Mouse (Mus musculus) ovary, adult 18-20 months (tissue): ENCODE measurements around the gene Arid1a.

ENCODE experiments used
- DNase-seq: peaks from one replicate; pipeline ENCODE4 v3.0.0; 2022; ENCODE audit warnings: low spot score, mixed read lengths

Arid1a gene

DNA sequence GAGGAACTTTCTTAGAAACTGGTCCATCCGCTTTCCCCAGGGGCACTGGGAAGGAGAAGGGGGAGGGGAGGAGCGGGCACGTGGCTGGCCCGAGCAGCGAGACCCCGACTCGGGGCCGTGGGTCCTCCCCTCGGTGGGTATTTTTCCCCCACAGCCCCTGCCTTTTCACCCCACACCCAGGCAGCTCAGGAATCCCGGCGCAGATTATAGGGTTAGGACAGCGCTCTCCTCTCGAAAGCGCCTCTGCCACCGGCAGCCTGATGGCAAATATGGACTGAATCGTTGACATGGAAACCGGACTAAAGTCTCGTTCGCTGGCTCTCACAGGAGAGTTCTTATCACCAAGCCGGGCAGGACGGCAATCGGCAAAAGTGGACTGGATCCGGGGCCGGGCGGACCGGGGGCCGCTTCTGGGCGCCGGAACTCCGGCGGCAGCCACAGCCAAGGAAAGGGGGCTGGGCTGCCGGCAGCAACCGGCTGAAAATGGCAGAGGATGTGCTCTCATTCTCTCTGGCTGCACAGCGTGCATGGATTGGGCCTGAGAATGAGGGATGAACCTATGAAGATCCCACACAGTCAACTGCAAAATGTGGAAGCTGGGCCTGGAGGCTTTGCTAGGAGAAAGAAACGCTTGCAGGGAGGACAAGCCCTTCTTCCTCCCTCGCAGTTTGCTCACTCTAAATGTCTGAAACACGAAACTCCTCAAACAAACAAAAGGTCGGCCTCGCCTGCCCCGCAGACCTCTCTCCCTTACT, at the start of gene Arid1a:
TSS of gene Arid1a (minus strand) at position 256 of the 755 bp plus-strand sequence.
- DNase-seq = peak; percentile 91

DNA sequence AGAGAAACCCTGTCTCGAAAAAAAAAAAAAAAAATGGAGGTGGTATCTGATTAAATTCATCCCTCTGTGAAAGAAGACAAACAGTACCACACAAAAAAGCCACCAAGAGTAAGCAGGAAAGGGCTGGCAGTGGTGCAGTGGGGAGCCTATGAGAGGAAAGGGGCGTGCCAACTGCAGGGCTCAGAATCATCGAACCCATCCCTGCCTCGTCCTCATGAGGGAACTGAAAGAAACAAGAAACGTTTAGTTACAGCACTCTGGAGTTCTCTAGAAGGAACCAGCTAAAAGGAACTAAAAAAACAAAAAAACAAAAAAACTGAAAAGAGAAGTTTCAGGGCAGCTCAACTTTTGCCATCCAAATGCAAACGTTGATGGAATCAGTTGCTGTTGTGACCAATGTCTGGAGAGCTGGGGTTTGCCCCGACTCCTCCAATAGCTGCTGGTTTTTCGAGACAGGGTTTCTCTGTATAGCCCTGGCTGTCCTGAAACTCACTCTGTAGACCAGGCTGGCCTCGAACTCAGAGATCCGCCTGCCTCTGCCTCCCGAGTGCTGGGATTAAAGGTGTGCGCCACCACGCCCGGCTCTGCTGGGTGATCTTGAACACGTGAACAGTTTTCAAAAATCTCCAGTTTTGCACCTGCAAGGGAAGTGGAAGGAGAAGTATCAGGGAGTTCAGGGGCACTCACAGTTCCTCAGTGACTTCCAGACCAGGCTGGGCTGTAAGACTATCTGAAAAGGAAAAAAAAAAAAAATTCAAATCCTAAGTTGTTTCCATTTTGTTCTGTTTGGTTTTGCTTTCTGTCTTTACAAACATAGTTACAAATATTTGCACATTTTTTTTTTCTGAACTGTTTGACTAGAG, 48.1 kb upstream of the Arid1a start:
- DNase-seq = no peak

GRCm38 (mm10) chr4:133800589-133800988, 44.0 kb upstream of the Arid1a start:
- DNase-seq = no peak

DNA sequence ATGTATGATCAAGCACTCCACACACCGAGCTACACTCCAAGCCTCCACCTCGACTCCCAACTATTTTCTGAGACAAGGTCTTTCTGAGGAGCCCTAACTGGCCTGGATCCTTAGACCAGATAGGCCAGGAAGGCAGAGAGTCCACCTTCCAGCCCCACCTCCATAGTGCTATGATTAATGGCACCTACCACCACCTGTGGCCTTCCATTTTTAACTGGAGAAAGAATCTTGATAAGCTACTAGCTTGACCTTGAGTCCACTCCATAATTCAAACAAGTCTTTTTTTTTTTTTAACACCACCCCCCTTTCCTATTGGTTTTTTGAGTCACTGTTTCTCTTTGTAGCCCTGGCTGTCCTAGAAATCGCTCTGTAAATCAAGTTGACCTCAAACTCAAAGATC, 36.7 kb upstream of the Arid1a start:
- no peak for DNase-seq

- DNase-seq = peak; percentile 82
Observed at GRCm38 (mm10) chr4:133774570-133775554, 18.3 kb upstream of the Arid1a start.

- DNase-seq = no peak
Observed at GRCm38 (mm10) chr4:133769157-133769556, 12.6 kb upstream of the Arid1a start.

DNA sequence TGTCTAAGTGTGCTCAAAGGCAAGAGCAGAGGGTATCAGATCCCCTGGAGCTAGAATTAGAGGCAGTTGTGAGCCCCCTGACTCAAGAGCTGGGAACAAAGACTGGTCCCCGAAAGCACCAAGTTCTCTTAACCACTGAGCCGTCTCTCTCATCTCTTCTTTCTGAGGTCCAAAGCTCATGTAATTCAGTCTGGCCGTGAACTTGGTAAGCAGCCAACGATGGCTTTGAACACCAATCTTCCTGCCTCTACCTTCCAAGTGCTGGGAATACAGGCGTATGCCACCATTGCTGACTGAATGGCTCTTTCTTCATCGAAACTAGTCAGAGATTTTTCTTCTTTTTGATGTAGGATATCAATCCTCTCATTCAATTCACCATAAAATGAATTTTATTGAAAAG, 6.5 kb upstream of the Arid1a start:
- no peak for DNase-seq

DNA sequence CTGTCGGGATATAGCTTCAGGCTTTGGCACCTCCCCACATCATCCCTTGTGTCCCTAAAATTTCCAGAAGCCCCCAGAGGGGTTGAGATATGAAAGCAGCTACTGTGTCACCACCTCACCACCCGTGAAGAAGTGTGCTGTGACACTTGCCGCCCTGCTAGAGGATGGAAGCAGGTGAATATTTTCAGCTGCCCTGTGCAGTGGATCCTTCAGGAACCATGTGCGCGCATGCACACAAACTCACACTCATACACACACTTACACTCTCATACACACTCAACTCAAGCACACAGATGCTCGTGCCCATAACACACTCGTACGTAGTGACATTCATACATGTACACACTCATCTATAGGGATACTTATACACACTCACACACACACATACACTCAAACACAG, 3.1 kb upstream of the Arid1a start:
- no peak for DNase-seq

GRCm38 (mm10) chr4:133757269-133757835, 783 bp upstream of the Arid1a start:
- peak; percentile 76 for DNase-seq

DNA sequence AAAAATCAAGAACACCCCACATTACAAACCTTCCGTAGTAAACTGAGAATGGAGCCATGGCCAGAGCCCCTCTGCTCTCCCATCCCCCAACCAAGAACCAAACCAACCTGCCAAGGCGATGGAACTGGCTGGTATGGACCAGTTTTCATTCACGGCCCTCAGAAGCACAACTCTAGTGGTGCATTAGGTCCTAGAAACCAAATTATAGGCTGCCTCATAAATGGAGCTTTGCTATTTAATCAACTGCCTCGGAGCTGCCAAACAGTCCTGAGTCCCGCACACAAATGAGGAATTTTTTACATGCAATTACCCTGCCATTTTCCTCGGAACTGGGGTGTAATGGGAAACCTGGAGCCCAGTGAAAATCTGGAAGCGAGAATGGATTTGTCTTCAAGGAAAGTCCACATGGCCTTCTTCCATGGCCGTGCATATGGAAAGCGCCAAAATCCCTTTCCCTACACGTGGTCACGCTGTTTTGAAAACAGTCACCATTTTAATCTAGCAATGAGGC, 653 bp downstream of the Arid1a start:
- DNase-seq = no peak

GRCm38 (mm10) chr4:133754871-133755765, 1.5 kb downstream of the Arid1a start:
- no peak for DNase-seq

GRCm38 (mm10) chr4:133754238-133754637, 2.3 kb downstream of the Arid1a start:
- peak; percentile 95 for DNase-seq

DNA sequence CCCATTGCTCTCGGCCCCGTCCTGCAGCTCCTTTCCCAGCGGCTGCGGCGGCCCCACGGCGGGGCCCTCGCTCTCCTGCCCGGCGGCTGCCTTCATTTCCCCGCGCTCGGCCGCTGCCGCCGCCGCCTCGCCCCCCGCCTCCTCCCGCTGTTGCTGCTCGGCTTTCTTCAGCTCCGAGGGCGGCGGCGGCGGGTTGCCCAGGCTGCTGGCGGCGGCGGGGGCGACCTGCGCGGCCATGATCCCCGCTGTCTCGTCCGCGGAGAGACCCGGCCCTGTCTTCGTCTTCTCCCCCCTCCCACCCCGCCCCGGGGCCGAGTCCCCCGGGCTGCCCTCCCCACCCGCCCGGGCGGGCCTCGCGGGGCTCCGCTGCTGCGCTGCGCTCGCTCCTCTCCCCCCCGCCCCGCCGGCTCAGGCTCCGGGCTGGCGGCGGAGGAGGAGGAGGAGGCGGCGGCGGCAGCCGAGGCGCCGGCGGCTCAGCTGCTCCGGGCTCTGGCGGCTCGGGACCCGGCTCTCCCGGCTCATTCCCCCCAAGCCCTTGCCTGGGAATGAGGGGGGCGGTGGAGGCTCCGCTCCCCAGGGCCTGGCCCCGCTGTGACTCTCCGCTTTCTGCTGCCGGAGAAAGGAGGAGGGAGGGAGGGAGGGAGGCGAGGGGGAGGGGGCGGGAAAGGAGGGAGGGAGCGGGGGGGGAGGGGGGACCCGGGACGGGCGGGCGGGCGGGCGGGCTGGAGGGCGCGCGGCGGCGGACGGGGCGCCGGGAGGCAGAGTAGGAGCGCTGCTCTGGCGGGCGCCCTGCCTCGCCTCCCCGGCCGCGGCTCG, 3.0 kb downstream of the Arid1a start:
- peak; percentile 64 for DNase-seq

- peak; percentile 23 for DNase-seq
Observed at GRCm38 (mm10) chr4:133752449-133753374, 3.9 kb downstream of the Arid1a start.

DNA sequence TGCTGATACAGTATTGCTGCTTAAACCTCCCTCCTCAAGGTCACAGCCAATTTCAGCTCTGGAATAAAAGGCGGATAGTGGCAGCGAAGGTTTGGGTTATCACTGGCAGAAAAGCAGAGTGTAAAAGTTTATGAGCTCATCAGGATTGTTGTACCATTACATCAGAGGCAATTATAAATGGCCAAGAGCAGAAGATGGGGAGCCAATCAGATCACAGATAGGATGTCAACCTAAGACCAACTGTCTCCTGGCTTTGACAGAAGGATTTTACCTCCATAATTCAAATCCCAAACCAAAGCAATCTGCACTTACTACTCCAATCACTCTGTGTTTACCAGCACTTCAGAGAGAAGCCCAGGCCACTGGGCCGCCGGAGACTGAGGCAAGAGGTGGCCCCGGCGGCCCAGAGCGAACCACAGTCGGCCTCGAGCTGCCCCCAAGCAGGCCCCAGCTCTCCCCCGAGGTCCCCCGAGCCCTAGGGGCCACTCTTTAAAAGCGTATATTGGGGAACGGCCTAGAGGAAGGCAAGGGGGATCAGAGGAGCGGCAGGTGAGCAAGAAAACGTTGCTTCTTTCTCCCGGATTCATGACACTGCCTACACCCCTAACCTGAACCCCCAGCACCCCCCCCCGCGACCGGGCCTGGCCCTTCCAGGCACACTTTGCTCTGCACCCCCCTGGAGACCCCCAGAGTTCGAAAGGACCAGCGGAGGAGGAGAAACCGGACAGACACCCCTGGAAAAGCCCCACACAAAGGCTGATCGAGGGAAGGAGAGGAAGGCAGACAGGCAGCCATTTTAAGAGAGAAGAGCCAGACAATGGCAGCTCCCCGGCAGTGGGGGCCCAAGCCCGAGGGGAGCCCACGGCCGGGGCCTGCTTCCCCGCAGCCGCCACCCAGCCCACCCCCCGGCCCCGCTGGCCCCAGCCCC, 4.8 kb downstream of the Arid1a start:
- peak; percentile 50 for DNase-seq

DNA sequence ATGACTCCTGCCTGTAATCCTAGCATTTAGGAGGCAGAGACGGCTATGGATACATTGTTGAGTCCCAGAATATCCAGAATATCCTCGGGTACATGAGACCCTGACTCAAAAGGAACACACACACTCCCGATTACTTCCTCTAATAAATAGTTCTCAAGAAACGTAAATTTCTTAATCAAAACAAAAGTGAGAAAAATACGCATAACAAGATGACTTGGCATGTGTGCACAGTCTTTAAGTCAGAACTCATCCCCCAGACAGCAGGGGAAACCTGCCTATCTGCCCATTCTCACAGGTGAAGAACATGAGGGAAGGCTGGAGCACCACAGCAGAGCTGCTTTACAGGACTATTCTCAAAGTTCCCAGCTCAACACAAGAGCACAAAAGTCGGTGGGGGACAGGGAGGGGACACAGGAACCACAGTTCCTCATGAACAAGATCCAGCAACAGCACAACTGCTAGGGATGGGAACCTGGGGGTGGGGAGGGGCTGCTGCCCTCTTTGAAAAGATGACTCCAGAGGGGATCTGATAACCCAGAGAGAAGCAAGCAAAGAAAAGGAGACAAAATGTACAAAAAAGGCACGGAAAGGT, 6.3 kb downstream of the Arid1a start:
- no peak for DNase-seq

GRCm38 (mm10) chr4:133735282-133735681, 21.3 kb downstream of the Arid1a start:
- no peak for DNase-seq
